Mouse (Mus musculus) cortical plate, adult 2 months (tissue): ENCODE data around the gene Izumo1r. TPM values are rescaled to one million over a fixed set of nuclear protein-coding genes. Genes with fewer than 3 reads are reported as not detected.

Source experiments
- H3K27ac ChIP-seq: fragments of 200-500 bp; 2 replicates; pipeline ENCODE4 v1.5.1; 2012; ENCODE audit warnings: low read length, control low read depth, inconsistent platforms; ENCODE audit not compliant: insufficient read depth
- H3K4me1 ChIP-seq: fragments of 200-500 bp; 2 replicates; pipeline ENCODE4 v1.6.1; 2011; ENCODE audit warnings: low read length; ENCODE audit not compliant: control insufficient read depth, insufficient read depth
- H3K4me3 ChIP-seq: fragments of 200-500 bp; 2 replicates; pipeline ENCODE4 v1.5.1; 2011; ENCODE audit warnings: mild to moderate bottlenecking, low read length, control low read depth; ENCODE audit not compliant: insufficient read depth
- CTCF ChIP-seq: fragments of 200-500 bp; IDR thresholded peaks from 2 replicates; pipeline ENCODE4 v1.5.1; 2011; ENCODE audit warnings: mild to moderate bottlenecking, control low read depth, low read length; ENCODE audit not compliant: insufficient read depth; ENCODE audit errors: extremely low read depth
- POLR2A ChIP-seq: fragments of 200-500 bp; IDR thresholded peaks from 2 replicates; pipeline ENCODE4 v1.6.1; 2011; ENCODE audit warnings: mild to moderate bottlenecking, low read length, control low read depth; ENCODE audit not compliant: insufficient read depth; ENCODE audit errors: extremely low read depth
- polyA plus RNA-seq: library from polyadenylated mRNA; depleted of rRNA; stranded (reverse); fragments of >200 nt; gene quantifications from 2 replicates; pipeline ENCODE4 v1.2.3, GENCODE M21; 2012

Izumo1r gene
- polyA plus RNA-seq, 1 experiment = not detected

DNA sequence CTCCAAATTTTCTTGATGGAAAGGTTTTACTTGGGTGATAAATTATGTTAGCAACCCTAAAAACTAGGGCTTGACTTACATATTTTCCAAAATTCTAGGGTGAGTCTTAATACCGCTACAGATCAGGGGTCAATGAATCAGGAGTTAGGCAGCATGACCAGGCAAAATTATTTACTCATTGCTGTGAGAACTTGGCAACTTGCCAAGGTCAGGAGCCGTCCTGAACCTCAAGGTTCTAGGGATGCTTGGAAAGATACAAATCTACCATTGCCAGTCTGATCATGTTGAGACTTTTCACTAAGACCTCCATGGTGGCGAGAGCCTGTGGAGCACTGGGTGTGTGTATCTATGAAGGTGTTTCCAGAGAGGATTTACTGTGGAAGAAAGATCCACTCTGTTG, 32.2 kb downstream of the Izumo1r start:
- Histone ChIP-seq H3K4me3 (no peak overlapping the region), H3K27ac (no peak overlapping the region), H3K4me1 (no peaks in the 10 kb centered on the region)
- no peak for TF ChIP-seq POLR2A
- no peak for TF ChIP-seq CTCF

- Histone ChIP-seq H3K27ac (no peak overlapping the region), H3K4me3 (no peak overlapping the region), H3K4me1 (no peaks in the 10 kb centered on the region)
- TF ChIP-seq CTCF (no peak), POLR2A (no peak)
Measured at GRCm38 (mm10) chr9:14870802-14871201, 32.9 kb downstream of the Izumo1r start.

DNA sequence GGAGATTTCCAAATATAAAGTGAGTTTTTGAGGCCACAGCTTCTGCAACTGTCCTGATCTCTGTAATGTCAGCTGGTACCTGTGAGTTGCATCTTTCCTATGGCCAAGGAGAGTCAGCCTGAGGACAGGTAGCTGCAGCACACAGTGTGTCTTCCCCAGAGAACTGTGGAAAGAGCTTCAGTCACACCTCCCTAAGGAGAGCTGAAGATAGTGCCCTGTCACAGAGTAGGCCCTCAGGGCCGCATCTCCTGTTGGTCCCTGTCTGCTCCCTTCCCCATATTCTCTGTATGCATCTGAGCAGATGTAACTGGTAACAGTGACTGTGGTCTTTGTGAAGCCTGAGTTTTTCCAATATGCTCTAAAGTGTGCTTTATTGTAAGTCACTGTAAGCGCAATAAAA, 33.4 kb downstream of the Izumo1r start:
- H3K4me3 ChIP-seq = no peak overlapping the region
- no peak for TF ChIP-seq POLR2A
- TF ChIP-seq CTCF = no peak
- H3K4me1 ChIP-seq = no peaks in the 10 kb centered on the region
- no peak overlapping the region for H3K27ac ChIP-seq

DNA sequence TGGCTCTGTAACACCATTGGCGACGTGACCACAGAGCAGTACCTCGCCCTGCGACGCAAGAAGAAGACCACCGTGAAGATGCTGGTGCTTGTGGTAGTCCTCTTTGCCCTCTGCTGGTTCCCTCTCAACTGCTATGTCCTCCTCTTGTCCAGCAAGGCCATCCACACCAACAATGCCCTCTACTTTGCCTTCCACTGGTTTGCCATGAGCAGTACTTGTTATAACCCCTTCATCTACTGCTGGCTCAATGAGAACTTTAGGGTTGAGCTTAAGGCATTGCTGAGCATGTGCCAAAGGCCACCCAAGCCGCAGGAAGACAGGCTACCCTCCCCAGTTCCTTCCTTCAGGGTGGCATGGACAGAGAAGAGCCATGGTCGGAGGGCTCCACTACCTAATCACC, 35.4 kb downstream of the Izumo1r start:
- Histone ChIP-seq H3K27ac (no peak overlapping the region), H3K4me3 (no peak overlapping the region), H3K4me1 (no peaks in the 10 kb centered on the region; the same call in 1 of the 2 replicates)
- TF ChIP-seq POLR2A = no peak
- no peak for TF ChIP-seq CTCF

GRCm38 (mm10) chr9:14866957-14867356, 36.8 kb downstream of the Izumo1r start:
- no peaks in the 10 kb centered on the region; the same call in 1 of the 2 replicates for H3K4me1 ChIP-seq
- TF ChIP-seq CTCF (peak; percentile 81), POLR2A (no peak)
- no peak overlapping the region for H3K27ac ChIP-seq
- H3K4me3 ChIP-seq = no peak overlapping the region

DNA sequence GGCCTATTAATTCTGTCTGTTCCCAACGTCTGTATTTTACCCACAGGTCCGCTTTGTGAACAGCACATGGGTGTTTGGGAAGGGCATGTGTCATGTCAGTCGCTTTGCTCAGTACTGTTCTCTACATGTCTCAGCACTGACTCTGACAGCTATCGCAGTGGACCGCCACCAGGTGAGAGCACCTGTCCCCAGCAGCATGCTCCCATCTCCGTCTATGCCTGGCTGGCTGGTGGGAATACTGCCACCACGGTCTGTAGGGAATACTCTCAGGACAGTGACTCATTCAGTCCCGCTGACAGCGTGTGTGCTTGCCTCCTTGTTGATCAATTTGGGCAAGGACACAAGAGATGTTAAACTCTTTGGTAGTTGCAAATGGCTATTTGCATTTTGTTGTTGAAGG, 39.0 kb downstream of the Izumo1r start:
- TF ChIP-seq CTCF (no peak), POLR2A (no peak)
- H3K4me1 ChIP-seq = peaks cover 2% of the 10 kb centered on the region
- no peak overlapping the region for H3K4me3 ChIP-seq
- H3K27ac ChIP-seq = no peak overlapping the region

DNA sequence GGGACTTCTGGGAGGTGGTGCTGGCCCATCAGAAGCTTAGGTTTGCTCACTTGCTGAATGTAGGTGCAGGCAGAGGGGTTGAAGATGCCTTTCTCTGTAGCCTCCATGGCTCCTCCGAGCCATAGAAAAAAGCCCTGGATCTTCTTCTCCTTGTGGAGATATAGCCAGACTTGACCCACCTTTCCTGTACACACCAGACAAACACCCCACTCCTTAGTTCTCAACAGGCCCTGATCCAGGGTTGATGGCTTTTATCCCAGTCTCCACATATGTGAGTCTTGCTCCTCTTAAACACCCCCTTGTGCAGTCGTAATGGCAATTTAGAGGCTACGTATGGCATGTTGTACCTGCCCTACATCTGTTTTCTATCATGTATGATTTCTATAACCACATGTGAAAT, 40.6 kb downstream of the Izumo1r start:
- Histone ChIP-seq H3K4me3 (no peak overlapping the region), H3K4me1 (peaks cover 2% of the 10 kb centered on the region), H3K27ac (no peak overlapping the region)
- TF ChIP-seq POLR2A (no peak), CTCF (no peak)

DNA sequence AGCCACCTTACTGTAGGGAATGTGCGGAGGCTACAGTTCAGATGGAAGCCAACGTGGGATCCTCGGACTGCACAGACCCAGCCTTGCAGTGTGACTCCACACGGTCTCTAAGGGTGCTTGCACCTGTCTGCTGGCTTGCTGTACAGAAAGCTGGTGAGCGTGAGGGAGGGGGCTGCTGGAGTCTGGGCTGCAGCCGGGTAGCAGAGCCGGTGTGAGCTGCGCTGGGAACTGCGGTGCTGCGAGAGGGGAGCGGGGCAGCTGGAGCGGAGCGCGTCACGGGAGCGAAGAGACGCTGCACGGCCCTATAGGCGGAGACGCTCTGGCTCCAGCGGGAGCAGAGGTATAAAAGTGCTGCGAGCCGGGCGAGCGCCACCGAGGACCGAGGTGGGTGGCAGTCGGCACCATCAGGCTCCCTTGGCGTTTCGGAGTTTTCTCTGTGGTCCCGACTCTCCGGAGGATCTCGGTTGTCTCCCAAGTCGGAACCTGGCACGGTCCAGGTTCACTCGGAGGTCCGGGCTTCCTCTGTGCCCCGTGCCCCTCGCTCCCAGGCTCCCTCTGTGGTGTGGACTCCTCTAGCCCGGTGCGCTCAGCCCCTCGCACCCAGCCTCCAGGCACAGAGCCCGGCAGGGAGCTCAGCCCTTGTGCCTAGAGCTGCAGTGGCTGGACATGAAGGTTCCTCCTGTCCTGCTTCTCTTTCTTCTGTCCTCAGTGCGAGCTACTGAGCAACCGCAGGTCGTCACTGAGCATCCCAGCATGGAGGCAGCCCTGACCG, 43.7 kb downstream of the Izumo1r start, which contains the start of gene Gpr83:
Gene Gpr83, plus strand, starts transcription at position 343 of the 772 bp plus-strand sequence.
- peaks cover 2% of the 10 kb centered on the region for H3K4me1 ChIP-seq
- H3K27ac ChIP-seq = no peak within 1 kb of the TSS
- H3K4me3 ChIP-seq = peak within 1 kb of the TSS; percentile 44
- peak; percentile 84 for TF ChIP-seq POLR2A
- no peak for TF ChIP-seq CTCF

DNA sequence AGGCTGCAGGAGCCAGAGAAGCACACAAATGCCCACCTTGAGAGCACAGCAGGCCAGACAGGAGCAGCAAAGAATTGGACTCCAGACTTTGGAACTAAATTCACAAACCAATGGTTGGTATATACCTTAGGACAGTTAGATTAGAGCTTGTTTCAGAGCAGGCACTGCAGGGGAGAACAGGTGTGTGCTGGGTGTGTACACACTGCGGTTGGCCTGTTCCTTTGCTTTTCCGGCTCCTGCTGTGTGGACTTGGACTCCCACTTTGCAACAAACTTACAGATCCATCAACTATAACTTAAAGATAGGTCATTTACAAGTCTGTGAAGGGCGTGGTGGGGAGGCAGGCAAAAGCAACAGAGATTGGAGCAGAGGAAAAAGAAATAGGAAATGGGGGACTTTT, 45.0 kb downstream of the Izumo1r start:
- Histone ChIP-seq H3K4me3 (no peak overlapping the region), H3K27ac (no peak overlapping the region), H3K4me1 (peaks cover 2% of the 10 kb centered on the region; the same call in 1 of the 2 replicates)
- TF ChIP-seq CTCF = no peak
- no peak for TF ChIP-seq POLR2A

DNA sequence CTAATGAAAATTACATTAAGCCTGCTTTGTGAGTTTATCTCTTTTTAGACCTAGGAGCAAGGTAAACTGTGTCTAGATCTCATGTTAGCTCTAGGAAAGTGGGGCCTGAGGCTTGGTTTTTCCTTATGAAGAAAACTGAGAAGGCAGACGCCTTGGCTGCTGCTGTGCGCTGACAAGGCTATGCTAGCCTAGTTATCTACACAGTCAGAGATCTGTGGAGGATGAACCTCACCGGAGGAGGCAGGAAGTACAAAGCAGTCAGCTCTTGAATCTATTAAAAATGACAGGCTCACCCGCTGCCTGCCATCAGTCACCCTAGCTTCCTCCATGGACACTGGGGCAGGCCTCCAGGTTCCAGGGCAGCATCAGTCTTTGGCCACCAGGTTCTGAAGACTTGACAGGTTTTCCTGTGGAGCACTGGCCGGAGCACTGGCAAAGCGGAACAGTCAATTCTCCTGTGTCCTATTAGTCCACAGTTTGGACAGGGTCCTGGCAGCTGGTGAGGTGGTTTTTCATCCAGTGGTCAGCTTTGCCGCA, 45.5 kb downstream of the Izumo1r start:
- TF ChIP-seq POLR2A (no peak), CTCF (no peak)
- Histone ChIP-seq H3K4me3 (no peak overlapping the region), H3K4me1 (peaks cover 2% of the 10 kb centered on the region; the same call in 1 of the 2 replicates), H3K27ac (no peak overlapping the region)
